15 mouse cellular contexts compared by ENCODE assay signal in the genomic region with DNA sequence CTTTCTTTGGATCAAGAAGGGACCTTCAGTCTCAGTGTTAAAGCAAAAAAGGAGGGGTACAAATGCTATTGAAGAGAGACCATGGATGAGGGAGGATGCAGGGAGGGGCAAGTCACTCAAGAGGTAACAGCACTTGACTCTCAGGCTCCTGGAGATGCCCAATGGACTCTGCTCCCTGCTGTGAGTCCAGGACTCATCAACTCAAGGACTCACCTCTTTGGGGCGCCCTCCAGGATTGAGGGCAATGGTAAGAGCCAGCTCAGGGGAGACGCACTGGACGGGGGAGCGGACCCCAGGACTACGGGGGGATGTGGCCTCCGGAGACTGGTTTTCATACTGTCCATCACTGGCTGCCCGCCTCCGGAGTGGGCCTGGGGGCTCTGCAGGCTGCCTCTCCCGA.
DNase-seq lines count a peak whose midpoint lies in the region; ATAC-seq and TF ChIP-seq lines count a peak whose summit lies in the region.
"Had no signal": no experiment of that assay in that cellular context is flagged by ENCODE, and none has a peak within 500 bp of the region (broad histone marks: within the 10 kb centered on the region; RNA-seq: fewer than 3 reads in every experiment).

No protein-coding gene starts in this region.

- no peak for DNase-seq in heart, postnatal 0 days (ENCODE audit: low spot score)
- no peak for DNase-seq in heart, postnatal 36 days
- no peak for DNase-seq in layer of hippocampus, adult 2 months (ENCODE audit: low spot score in 2 of 2)
- DNase-seq in layer of hippocampus, adult 11-12 months (ENCODE audit: low spot score): no peak
- no peak for DNase-seq in limb, embryonic 10.5 days (ENCODE audit: low spot score)
- no peak for DNase-seq in stomach, postnatal 0 days (ENCODE audit: low spot score)
- no peak for DNase-seq in right cerebral cortex, postnatal 4 days
- DNase-seq: cerebellum, adult 11 months; cerebellum, postnatal 25 days; kidney, adult 8-10 months; lung, postnatal 14 days; right cerebral cortex, adult 18-20 months; thymus, adult 2 months had no signal

- no peaks in the 10 kb centered on the region for H3K9me3 ChIP-seq in heart, postnatal 0 days (replicated peaks; ENCODE audit: control insufficient read depth, low read length)
- H3K9me3 ChIP-seq in limb, embryonic 10.5 days (replicated peaks): no peaks in the 10 kb centered on the region
- no peaks in the 10 kb centered on the region for H3K9me3 ChIP-seq in stomach, postnatal 0 days (ENCODE audit: control insufficient read depth, low read length)
- H3K9me3 ChIP-seq: liver, embryonic 15.5 days; neural tube, embryonic 15.5 days had no signal

- no peaks in the 10 kb centered on the region for H3K27me3 ChIP-seq in heart, postnatal 0 days (ENCODE audit: control insufficient read depth, insufficient read depth, low read length)
- no peaks in the 10 kb centered on the region for H3K27me3 ChIP-seq in limb, embryonic 10.5 days (ENCODE audit: low read depth, poor library complexity, severe bottlenecking)
- H3K27me3 ChIP-seq in stomach, postnatal 0 days (ENCODE audit: control insufficient read depth, insufficient read depth, low read length): no peaks in the 10 kb centered on the region
- H3K27me3 ChIP-seq: liver, embryonic 15.5 days; neural tube, embryonic 15.5 days had no signal

- WGBS in heart, postnatal 0 days: 77% methylated on average over 9 of the region's 9 CpGs
- WGBS in limb, embryonic 10.5 days: 82% methylated on average over 9 of the region's 9 CpGs
- 70% methylated on average over 9 of the region's 9 CpGs for WGBS in stomach, postnatal 0 days

- H3K27ac ChIP-seq in heart, postnatal 0 days (ENCODE audit: low read depth): peak overlapping the region; percentile 61
- H3K27ac ChIP-seq in layer of hippocampus, adult 2 months: peak overlapping the region; percentile 43
- H3K27ac ChIP-seq in limb, embryonic 10.5 days: peak overlapping the region; percentile 72
- peak overlapping the region; percentile 73 for H3K27ac ChIP-seq in stomach, postnatal 0 days (replicated peaks)
- H3K27ac ChIP-seq: liver, embryonic 15.5 days; neural tube, embryonic 15.5 days had no signal

- no peak overlapping the region for H3K4me3 ChIP-seq in heart, postnatal 0 days (ENCODE audit: low read depth, low read length)
- H3K4me3 ChIP-seq in layer of hippocampus, adult 2 months: no peak overlapping the region
- no peak overlapping the region for H3K4me3 ChIP-seq in limb, embryonic 10.5 days
- H3K4me3 ChIP-seq in stomach, postnatal 0 days (ENCODE audit: low read depth, low read length): no peak overlapping the region
- H3K4me3 ChIP-seq: liver, embryonic 15.5 days; neural tube, embryonic 15.5 days had no signal

- no peak overlapping the region for H3K9ac ChIP-seq in heart, postnatal 0 days (replicated peaks; ENCODE audit: low read depth, low read length)
- H3K9ac ChIP-seq in stomach, postnatal 0 days (ENCODE audit: low read length): no peak overlapping the region
- H3K9ac ChIP-seq: liver, embryonic 15.5 days; neural tube, embryonic 15.5 days had no signal

- no peak for TF ChIP-seq CTCF in heart, postnatal 0 days (IDR thresholded peaks at IDR 0.05; ENCODE audit: low read depth)
- no peak for TF ChIP-seq CTCF in layer of hippocampus, adult 2 months (conservative IDR thresholded peaks at IDR 0.05)
- no peak for TF ChIP-seq CTCF in stomach, postnatal 0 days (IDR thresholded peaks at IDR 0.05; ENCODE audit: low read depth)

- TF ChIP-seq EP300 in heart, postnatal 0 days (IDR thresholded peaks at IDR 0.05; ENCODE audit: low read depth): no peak
- no peak for TF ChIP-seq EP300 in stomach, postnatal 0 days (optimal IDR thresholded peaks at IDR 0.05)

- no peak for ATAC-seq in heart, postnatal 0 days (ENCODE audit: insufficient read depth, low read depth)
- ATAC-seq in stomach, postnatal 0 days (ENCODE audit: low FRiP score, low TSS enrichment): peak; percentile 7; the same call in 1 of the 2 replicates

- no peak overlapping the region for H3K4me2 ChIP-seq in heart, postnatal 0 days (ENCODE audit: low read depth, low read length)
- peak overlapping the region; percentile 8; the same call in 1 of the 2 replicates for H3K4me2 ChIP-seq in stomach, postnatal 0 days (replicated peaks; ENCODE audit: low read depth)
- H3K4me2 ChIP-seq: liver, embryonic 15.5 days; neural tube, embryonic 15.5 days had no signal

- intact Hi-C loops in heart, postnatal 36 days (cut with DNase I): no loop called here

- H3K36me3 ChIP-seq in heart, postnatal 0 days (replicated peaks; ENCODE audit: control insufficient read depth, insufficient read depth, low read length): peaks cover 65% of the 10 kb centered on the region
- peaks cover 47% of the 10 kb centered on the region for H3K36me3 ChIP-seq in limb, embryonic 10.5 days
- no peaks in the 10 kb centered on the region; the same call in 1 of the 2 replicates for H3K36me3 ChIP-seq in stomach, postnatal 0 days (ENCODE audit: control insufficient read depth, insufficient read depth, low read length)
- H3K36me3 ChIP-seq: neural tube, embryonic 15.5 days had no signal

- peaks cover 49% of the 10 kb centered on the region for H3K4me1 ChIP-seq in heart, postnatal 0 days (ENCODE audit: control insufficient read depth, insufficient read depth)
- H3K4me1 ChIP-seq in limb, embryonic 10.5 days: peaks cover 34% of the 10 kb centered on the region
- H3K4me1 ChIP-seq in stomach, postnatal 0 days (replicated peaks; ENCODE audit: control insufficient read depth, insufficient read depth): peaks cover 11% of the 10 kb centered on the region
